Mouse (Mus musculus): ENCODE data around the gene Ssbp3.

DNA sequence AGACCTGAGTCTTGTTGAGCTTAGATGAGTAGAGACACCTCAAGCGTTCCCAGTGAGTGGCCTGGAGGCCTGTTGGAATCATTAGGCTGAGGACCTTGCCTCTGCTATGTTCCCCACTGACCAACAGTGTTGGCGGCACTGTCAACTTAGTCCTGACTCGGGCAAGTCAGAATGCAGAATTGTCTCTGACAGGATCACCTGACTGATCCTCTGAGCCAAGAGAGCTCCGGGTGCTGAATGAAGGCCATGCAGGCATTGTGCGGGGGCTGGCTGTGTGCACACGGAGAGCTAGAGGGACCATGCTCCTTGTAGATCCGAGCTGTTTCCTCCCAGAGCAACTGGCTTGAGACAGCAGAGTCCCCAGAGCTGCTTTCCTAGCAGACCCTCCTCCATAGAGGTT is 18.5 kb downstream of the Ssbp3 start:
- no peak for TF ChIP-seq CTCF (IDR thresholded peaks at IDR 0.05 in 2 of 3, conservative IDR thresholded peaks at IDR 0.05 in 1 of 3; ENCODE audit: control insufficient read depth in 1 of 3, insufficient read depth in 1 of 3, low read depth in 2 of 3, low read length in 3 of 3, poor library complexity in 1 of 3, severe bottlenecking in 1 of 3)
- no peak for TF ChIP-seq ELF1 (IDR thresholded peaks at IDR 0.05; ENCODE audit: low read depth, low read length)
- TF ChIP-seq NELFE (IDR thresholded peaks at IDR 0.05; ENCODE audit: low read depth, low read length), result no peak
- no peak for TF ChIP-seq GATA1 (IDR thresholded peaks at IDR 0.05; ENCODE audit: low read depth, low read length)
- TF ChIP-seq ZNF384 (IDR thresholded peaks at IDR 0.05; ENCODE audit: low read depth, low read length), result no peak
- no peak for TF ChIP-seq EP300 (IDR thresholded peaks at IDR 0.05; ENCODE audit: low read depth in 1 of 2, low read length in 2 of 2)
- no peak for TF ChIP-seq KAT2A (conservative IDR thresholded peaks at IDR 0.05; ENCODE audit: low read depth, low read length)
- TF ChIP-seq TBP (IDR thresholded peaks at IDR 0.05; ENCODE audit: low read depth, low read length), result no peak
- no peak for TF ChIP-seq CHD1 (IDR thresholded peaks at IDR 0.05; ENCODE audit: low read depth, low read length)

Measured in MEL (cell line).